Mouse (Mus musculus) liver, postnatal 0 days (tissue): ENCODE measurements around the gene S100a6.

Experiments
- CTCF ChIP-seq: sonication (generic); IDR thresholded peaks from 2 replicates; pipeline ENCODE4 v1.5.1; 2016; ENCODE audit warnings: antibody characterized with exemption, low read depth
- EP300 ChIP-seq: IDR thresholded peaks from 2 replicates; pipeline ENCODE4 v1.6.1; 2016; ENCODE audit warnings: antibody characterized with exemption, low read depth, mild to moderate bottlenecking

DNA sequence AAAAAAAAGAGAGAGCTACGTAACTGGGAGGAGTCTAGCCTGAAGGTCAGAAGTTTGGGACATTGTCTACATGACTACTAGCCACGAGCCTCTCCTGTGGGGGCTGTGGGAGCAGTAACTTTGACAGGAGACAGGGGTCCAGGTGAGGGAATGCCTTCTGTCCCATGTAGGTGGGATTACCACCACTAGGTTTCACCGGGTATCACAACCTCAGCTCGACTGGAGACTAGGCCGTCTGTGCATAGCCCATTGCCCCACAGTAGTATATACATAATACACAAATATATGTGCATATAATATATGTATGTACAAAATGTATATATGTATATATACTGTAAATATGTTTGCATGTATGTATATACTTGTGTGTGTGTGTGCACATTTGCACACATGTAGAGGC, 31.5 kb upstream of the S100a6 start:
- no peak for TF ChIP-seq CTCF
- no peak for TF ChIP-seq EP300
